Mouse (Mus musculus) layer of hippocampus, postnatal 36 days (tissue): Measurements from ENCODE around the gene Tmem120b. TPM values are rescaled to one million over a fixed set of nuclear protein-coding genes. Genes with fewer than 3 reads are reported as not detected.
"Not testable (repeated sequence)": the region's sequence is repeated elsewhere in the genome, so short reads cannot be mapped to it uniquely, and the experiment has no call there.

Experiments used
- DNase-seq, 2 experiments: peaks; one replicate each; pipeline ENCODE4 v3.0.0; 2022
- total RNA-seq, 2 experiments: library from RNA; stranded (reverse); gene quantifications; 2 replicates each; pipeline ENCODE4 v1.2.3; 2021

The Tmem120b gene
- total RNA-seq, 2 experiments from 2014 or later: 16.3 to 19.9 TPM

- peak; percentile 99 for DNase-seq
Observed at GRCm38 (mm10) chr5:123057366-123058250, 10.6 kb upstream of the Tmem120b start.

- DNase-seq: no peak
Observed at GRCm38 (mm10) chr5:123058251-123059102, 9.7 kb upstream of the Tmem120b start.

- DNase-seq: no peak
Observed at GRCm38 (mm10) chr5:123059757-123060520, 8.3 kb upstream of the Tmem120b start.

GRCm38 (mm10) chr5:123060706-123061401 lies 7.4 kb upstream of the Tmem120b start:
- no peak for DNase-seq

- not testable (repeated sequence) for DNase-seq
Observed at GRCm38 (mm10) chr5:123061402-123061749, 6.8 kb upstream of the Tmem120b start.

GRCm38 (mm10) chr5:123063141-123063540 lies 5.1 kb upstream of the Tmem120b start:
- DNase-seq: no peak

- peak in 1 of 2 experiments; percentile 57 for DNase-seq
Observed at GRCm38 (mm10) chr5:123064207-123064606, 4.0 kb upstream of the Tmem120b start.

GRCm38 (mm10) chr5:123067395-123067995 lies 720 bp upstream of the Tmem120b start:
- no peak for DNase-seq

- no peak for DNase-seq
Observed at GRCm38 (mm10) chr5:123068714-123069113, 499 bp downstream of the Tmem120b start.

- DNase-seq: peak; percentile 93
Observed at GRCm38 (mm10) chr5:123075576-123076418, 7.6 kb downstream of the Tmem120b start.

- DNase-seq: no peak
Observed at GRCm38 (mm10) chr5:123076419-123077281, 8.4 kb downstream of the Tmem120b start.

- no peak for DNase-seq
Observed at GRCm38 (mm10) chr5:123079568-123079967, 11.4 kb downstream of the Tmem120b start.

GRCm38 (mm10) chr5:123080041-123080440 lies 11.8 kb downstream of the Tmem120b start:
- DNase-seq: no peak

- DNase-seq: no peak
Observed at GRCm38 (mm10) chr5:123080510-123080909, 12.3 kb downstream of the Tmem120b start.

- no peak for DNase-seq
Observed at GRCm38 (mm10) chr5:123083340-123084050, 15.3 kb downstream of the Tmem120b start.

- DNase-seq: no peak
Observed at GRCm38 (mm10) chr5:123086501-123086900, 18.3 kb downstream of the Tmem120b start.

- no peak for DNase-seq
Observed at GRCm38 (mm10) chr5:123088784-123089183, 20.6 kb downstream of the Tmem120b start.

GRCm38 (mm10) chr5:123090560-123091306 lies 22.5 kb downstream of the Tmem120b start:
- no peak for DNase-seq
